Mouse (Mus musculus) subcutaneous adipose tissue, adult 2 months (tissue): ENCODE results near the gene 2410015M20Rik. TPM values are rescaled to one million over a fixed set of nuclear protein-coding genes. Genes with fewer than 3 reads are reported as not detected.

Experiments
- polyA plus RNA-seq: library from polyadenylated mRNA; depleted of rRNA; stranded (reverse); fragments of >200 nt; gene quantifications from 2 replicates; pipeline ENCODE4 v1.2.3, GENCODE M21; 2012; ENCODE audit warnings: low replicate concordance; rRNA removed

2410015M20Rik gene
- 212 and 312 TPM in 2 replicates for polyA plus RNA-seq

DNA sequence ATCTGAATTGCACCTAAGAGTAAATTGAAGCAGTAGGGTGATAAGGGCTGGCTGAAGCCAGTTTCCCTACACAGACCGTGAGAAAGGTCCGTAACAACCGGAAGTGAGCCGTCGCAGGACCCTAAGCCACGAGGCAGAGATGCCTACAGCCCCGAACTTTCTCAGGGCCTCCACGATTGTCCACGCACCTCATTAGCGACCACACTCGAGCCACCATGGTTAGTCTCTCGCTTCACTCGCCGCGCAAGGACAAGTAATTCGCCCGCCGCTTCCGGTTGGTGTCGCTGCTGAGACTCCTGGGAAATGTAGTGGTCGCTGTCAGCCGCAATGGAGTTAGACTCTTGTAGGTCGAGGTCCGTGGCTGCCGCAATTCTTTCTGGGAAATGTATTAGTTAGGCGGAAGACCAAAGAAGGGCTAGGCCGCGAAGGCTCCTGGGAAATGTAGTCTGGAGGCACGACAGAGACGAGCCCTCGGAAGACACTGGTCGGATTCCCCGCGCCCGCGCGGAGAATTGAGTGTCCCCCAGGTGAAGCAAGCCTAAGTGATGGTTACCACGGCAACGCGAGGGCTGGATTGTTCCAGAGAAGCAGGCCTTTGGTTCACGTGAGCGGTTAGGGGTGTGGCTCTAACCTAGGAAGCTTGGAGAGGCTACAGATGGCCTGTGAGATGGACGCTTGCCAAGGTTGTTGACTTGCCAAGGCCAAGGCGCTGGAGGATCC, at the start of gene 2410015M20Rik:
Gene 2410015M20Rik (minus strand): TSS at position 320 of the 720 bp plus-strand sequence.

DNA sequence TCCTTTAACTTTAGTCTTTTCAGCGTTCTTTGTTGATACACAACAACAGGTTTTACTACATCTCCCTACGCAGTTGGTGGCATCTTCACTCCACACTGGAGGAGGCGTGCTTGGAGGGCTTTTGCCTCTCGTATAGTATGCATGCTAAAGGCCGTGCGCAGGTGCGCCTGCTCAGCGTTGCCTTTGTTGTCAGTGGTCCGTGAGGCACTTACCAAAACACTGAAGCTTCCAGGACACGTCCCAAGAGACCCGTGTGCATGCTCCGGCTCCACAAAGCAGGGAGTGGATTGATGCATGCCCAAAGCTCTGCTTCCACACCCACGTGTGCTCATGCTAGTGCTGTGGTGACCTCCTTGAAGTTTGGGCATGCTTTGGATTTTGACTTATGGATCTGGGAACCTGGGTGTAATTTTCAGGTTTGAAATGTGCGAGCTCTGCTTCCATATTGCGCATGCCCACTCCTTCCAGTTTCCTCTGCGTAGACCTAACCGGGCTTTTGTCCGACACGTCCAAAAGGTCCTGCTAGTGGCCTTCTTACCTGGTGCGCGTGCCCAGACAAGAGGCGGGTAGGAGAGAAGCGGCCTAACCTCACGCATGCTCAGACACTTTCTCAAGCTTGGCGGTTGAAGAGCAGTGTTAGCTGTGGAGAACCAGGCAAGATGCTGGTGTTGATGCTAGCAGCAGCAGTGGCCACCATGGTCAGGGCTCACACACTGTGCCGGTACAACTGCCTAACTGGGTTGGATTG, 18.1 kb upstream of the 2410015M20Rik start, which contains the start of gene Catsperd:
Gene Catsperd (plus strand): TSS at position 614 of the 748 bp plus-strand sequence.

DNA sequence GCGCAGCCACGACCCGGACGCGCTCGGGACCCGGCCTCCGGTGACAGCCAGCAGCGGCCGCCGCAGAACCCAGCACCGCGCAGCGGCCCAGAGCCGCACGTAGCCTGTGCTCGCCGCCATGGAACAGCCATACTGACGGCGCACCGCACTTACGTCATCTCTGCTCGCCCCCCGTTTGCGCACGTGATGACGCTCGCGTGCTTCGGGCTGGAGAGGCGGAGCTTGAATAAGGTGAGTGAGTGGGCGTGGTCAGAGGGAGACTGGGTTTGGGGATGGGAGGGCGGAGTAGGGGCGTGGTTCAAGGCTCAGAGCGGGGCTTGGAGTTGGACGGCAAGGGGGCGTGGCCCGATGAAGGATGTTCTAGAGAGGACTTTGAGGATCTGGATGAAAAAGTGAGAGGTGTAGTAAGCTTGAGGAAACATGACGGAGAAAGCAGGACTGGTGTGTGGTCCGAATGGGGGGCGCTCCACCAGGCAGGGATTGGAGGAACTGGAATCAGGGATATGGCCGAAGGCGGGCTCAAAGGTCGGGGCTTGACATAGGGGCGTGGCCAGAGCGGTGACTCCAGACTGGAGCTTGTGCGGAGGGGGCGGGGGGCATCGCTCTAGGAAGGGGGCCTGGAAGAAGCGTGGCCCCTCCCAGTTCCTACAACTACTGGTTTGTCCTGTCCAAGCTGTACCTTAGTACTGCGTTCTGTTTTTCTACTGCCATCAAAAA, 17.3 kb upstream of the 2410015M20Rik start, which contains the start of gene Lonp1:
Gene Lonp1 (minus strand): TSS at position 134 of the 717 bp plus-strand sequence.

DNA sequence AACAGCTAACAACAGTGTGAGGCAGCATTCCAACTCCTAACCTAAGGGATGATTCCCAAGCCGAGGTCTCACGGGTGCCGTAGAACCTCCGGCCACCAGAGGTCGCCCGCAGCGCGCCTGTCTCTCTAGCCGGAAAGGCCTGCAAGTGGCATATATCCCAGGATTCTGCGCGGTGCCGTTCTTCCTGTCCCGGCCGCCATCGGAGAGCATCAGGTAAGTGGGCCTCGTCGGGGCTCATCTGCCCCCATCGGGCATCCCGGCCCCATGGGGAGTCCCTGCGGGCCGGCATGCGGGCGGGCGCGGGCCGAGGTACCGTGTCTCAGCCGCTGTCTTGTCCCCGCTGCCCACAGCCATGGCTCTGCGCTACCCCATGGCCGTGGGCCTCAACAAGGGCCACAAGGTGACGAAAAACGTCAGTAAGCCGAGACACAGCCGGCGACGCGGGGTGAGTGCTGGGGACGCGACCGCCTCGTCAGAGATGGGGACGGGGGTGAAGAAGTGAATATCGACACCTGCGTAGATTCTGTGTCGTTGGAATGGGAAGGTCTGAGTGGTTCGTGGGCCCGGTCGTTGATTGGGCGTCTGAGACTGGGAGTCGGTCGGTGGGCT, 3.8 kb upstream of the 2410015M20Rik start, which contains the start of gene Rpl36:
Gene Rpl36 (plus strand): TSS at position 181 of the 609 bp plus-strand sequence.

DNA sequence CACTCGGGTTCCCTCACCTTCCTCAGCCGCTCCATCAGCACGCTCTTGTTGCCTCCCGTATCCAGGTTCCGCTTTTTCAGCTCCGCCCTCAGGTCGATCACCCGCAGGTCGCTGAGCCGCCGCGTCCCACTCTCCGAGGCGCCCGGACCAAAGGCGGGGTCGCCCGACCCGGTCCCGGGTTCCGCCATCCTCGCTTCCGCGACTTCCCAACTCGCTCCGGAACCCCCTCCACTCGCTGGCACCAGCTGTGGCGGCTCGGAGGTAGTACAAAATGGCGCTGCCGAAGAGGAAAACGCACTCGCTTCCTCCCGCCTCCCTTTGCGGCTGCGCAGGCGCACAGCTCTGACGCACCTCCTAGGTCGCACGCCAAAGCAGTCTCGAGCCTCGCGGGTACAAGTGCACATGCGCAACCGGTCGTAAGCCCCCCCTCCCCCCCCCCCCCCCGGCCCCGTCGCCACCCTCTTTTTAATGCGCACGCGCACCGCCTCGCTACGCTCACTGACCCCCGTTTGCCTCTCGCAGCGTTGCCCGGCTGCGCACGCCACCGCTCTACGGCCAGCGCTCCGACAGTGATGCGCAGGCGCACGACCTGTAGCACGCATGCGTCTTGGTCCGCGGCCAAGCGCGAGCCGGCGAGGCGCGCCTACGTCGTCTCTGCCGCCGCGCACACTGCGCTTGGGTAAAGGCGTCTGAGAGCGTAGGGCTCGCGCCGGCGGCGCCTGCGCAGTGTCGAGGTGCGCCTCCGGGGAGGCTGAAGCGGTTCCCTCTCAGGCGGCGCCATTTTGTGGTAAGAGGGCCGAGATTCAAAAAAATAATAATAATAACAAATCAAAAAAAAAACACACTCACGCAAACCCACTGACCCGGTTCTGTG, 25.1 kb downstream of the 2410015M20Rik start, which contains the start of the genes Safb2 and Safb:
Gene Safb2 (minus strand): TSS at position 329 of the 874 bp plus-strand sequence.
Gene Safb (plus strand): TSS at position 569 of the 874 bp plus-strand sequence.

Other genes with a start within 250 kb of the 2410015M20Rik start
- 129 and 403 TPM in 2 replicates for gene Ptprs, start 133.3 kb downstream of the 2410015M20Rik start, polyA plus RNA-seq
- not detected in 2 replicates for gene Znrf4, start 97.3 kb downstream of the 2410015M20Rik start, polyA plus RNA-seq
- 1.7 and 11.7 TPM in 2 replicates for gene Gm20219, start 55.4 kb downstream of the 2410015M20Rik start, polyA plus RNA-seq
- gene Safb2, start 25.2 kb downstream of the 2410015M20Rik start, polyA plus RNA-seq: 49.3 and 95.5 TPM in 2 replicates
- 47.6 and 135 TPM in 2 replicates for gene Safb, start 24.9 kb downstream of the 2410015M20Rik start, polyA plus RNA-seq
- gene Rpl36, start 3.6 kb upstream of the 2410015M20Rik start, polyA plus RNA-seq: 1,682 and 2,676 TPM in 2 replicates
- 89.6 and 94.0 TPM in 2 replicates for gene Lonp1, start 17.1 kb upstream of the 2410015M20Rik start, polyA plus RNA-seq
- 0.10 and 0.91 TPM in 2 replicates for gene Catsperd, start 18.4 kb upstream of the 2410015M20Rik start, polyA plus RNA-seq
- gene Ranbp3, start 63.5 kb upstream of the 2410015M20Rik start, polyA plus RNA-seq: 65.2 and 115 TPM in 2 replicates
- gene Ndufa11, start 108.0 kb upstream of the 2410015M20Rik start, polyA plus RNA-seq: 611 and 638 TPM in 2 replicates
- gene Vmac, start 108.3 kb upstream of the 2410015M20Rik start, polyA plus RNA-seq: 26.0 and 39.8 TPM in 2 replicates
- gene Nrtn, start 147.8 kb upstream of the 2410015M20Rik start, polyA plus RNA-seq: 2.3 and 32.0 TPM in 2 replicates
- gene Dus3l, start 155.0 kb upstream of the 2410015M20Rik start, polyA plus RNA-seq: 49.9 and 90.2 TPM in 2 replicates
- gene Prr22, start 160.5 kb upstream of the 2410015M20Rik start, polyA plus RNA-seq: 0.83 and 2.1 TPM in 2 replicates
- gene Rfx2, start 221.2 kb upstream of the 2410015M20Rik start, polyA plus RNA-seq: 13.1 and 38.2 TPM in 2 replicates